Mouse (Mus musculus) embryo, embryonic 11 days (tissue): ENCODE results near the gene Pde6h.

ENCODE experiments used
- DNase-seq: peaks from one replicate; pipeline ENCODE4 v3.0.0-alpha.2; 2015

Pde6h gene

DNA sequence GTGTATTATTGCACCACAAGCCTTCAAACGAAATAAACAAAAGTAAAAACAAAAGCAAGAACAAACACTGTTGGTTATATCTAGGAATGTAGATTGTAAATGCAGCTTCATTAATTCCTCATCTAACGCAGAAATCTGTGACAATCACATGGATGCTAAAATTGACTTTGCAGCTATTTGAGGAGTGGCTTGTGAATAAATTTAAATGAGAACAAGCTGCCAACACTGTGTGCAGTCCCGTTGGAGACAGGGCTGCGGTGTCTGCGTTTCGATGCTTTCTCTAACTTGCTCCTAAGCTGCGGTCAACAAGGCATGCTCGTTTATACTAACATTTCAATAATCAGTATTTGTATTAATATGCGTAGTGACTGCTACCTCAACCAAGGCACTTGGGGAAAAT is 18.6 kb downstream of the Pde6h start:
- no peak for DNase-seq

GRCm38 (mm10) chr6:136943392-136943791 is 19.8 kb downstream of the Pde6h start:
- no peak for DNase-seq

GRCm38 (mm10) chr6:136944511-136944910 is 20.9 kb downstream of the Pde6h start:
- no peak for DNase-seq

GRCm38 (mm10) chr6:136946241-136946640 is 22.6 kb downstream of the Pde6h start:
- DNase-seq: no peak

GRCm38 (mm10) chr6:136946943-136947342 is 23.3 kb downstream of the Pde6h start:
- DNase-seq: peak; percentile 22

GRCm38 (mm10) chr6:136947716-136948115 is 24.1 kb downstream of the Pde6h start:
- DNase-seq: no peak

GRCm38 (mm10) chr6:136950171-136950570 is 26.5 kb downstream of the Pde6h start:
- DNase-seq: no peak

GRCm38 (mm10) chr6:136952930-136953329 is 29.3 kb downstream of the Pde6h start:
- no peak for DNase-seq

- DNase-seq: no peak
Observed at GRCm38 (mm10) chr6:136954192-136954591, 30.6 kb downstream of the Pde6h start.

GRCm38 (mm10) chr6:136954715-136955114 is 31.1 kb downstream of the Pde6h start:
- DNase-seq: no peak

DNA sequence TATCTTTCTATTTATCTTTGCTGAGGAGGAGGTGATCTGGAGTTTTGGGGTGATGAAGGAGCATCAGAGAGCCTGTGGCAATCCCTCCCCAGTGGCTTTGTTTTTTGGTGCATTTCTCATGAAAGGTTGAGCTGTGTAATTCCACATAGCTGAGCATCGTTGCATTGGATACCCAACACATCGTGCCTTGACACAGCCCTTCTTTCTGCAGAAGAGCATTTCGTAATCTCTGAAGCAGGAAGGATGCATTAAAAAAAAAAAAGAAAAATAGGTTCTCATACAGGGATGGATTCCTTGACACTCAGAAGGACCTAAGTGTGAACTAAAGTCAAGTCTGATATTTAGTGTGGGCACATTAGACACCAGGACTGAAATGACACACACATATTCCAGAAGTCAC is 31.6 kb downstream of the Pde6h start:
- DNase-seq: no peak

DNA sequence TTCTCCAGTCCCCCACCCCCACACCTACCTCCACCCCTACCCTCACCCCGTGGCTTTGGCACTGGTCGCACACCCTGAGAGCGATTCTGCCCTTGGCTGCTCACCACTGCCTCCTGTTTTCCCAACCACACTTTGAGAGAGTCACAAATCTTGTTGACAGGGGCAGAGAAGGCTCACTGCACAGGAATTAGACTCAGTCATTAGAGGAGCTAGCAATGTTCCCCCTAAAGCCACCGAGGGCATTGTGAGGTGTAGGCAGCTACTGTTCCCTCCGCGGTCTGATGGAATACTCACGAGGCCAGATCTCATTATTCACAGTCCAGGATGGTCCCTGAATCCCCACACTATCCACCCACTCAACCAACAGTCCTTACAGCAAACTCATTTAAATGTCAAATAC is 33.4 kb downstream of the Pde6h start:
- DNase-seq: no peak

- DNase-seq: no peak
Observed at GRCm38 (mm10) chr6:136959131-136959530, 35.5 kb downstream of the Pde6h start.

DNA sequence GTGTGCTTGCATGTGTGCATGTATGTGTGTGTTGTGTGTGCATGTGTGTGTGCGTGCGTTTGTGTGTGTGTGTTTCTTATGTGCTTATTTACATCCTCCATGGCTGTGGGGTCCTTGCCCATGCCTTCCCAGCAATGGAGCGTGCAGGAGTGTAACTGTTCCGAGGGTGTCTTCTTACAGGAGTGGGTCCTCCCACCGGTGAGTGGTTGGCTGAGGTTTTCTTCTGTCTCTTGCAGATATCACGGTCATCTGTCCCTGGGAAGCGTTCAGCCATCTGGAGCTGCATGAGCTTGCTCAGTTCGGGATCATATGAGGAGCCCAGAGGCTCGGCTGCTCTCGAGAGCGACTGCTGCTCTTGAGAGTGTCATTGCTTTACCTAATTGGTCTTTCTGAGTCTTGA is 39.3 kb downstream of the Pde6h start:
- no peak for DNase-seq

DNA sequence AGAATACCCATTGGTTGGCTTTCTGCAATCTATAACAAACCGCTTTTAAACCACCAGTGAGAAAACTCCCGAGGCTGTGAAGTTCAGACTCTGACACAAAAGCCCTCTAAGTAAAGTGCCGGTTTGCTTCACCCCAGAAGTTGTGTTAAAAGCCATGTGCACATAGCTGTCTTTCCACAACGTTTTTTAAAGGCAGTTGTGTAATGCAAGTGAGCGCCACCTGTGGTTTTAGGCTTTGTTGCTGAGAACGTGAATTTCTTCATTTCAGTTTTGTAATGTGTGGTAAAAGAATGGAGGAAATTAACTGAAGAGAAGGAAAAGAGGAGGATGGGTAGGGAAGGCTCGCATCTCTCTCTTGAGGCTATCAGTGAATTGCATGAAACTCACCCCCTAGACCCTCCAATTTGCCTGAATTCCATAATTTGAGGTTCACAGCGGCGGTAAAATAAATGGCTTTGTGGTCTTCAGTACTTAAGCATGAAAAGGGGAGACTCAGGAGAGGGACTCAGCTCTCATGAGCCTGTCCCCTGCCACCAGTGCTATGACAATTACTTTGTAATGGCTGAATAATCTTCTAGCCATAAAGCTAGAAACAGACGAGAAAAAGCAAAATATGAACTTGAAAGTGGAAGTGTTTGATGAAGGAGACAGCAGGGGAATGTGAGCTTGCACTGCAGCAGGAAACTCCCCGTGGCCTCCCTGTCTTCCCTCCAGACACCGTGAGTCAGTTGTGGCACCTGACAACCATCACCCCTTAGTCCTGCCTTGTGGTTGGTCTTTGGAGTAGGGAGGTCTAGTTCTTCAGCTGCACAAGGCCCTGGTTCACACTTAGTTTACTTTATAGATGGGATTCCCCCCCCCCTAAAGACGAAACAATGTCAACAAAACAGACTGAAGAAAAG is 41.2 kb downstream of the Pde6h start:
- no peak for DNase-seq

- no peak for DNase-seq
Observed at GRCm38 (mm10) chr6:136965912-136966311, 42.3 kb downstream of the Pde6h start.

DNA sequence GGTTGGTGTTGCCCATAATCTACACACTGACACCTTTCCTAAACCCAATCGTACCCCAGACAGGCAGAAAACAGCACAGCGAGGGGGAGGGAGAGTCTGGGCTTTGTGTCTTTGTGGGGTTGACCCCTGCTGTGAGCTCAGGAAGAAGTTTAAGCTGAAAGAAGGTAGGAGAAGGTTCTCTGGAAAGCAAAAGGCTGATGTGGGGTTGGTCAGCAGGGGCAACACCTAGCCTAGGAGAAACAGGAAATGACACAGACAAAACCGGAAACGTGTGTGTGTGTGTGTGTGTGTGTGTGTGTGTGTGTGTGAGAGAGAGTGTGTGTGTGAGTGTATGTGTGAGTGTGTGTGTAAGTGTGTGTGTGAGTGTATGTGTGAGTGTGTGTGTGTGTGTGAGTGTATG is 43.8 kb downstream of the Pde6h start:
- DNase-seq: no peak

- DNase-seq: peak; percentile 42
Observed at GRCm38 (mm10) chr6:136968877-136969276, 45.2 kb downstream of the Pde6h start.

- no peak for DNase-seq
Observed at GRCm38 (mm10) chr6:136979274-136980082, 55.8 kb downstream of the Pde6h start.

- peak; percentile 59 for DNase-seq
Observed at GRCm38 (mm10) chr6:136980331-136980746, 56.7 kb downstream of the Pde6h start.

DNA sequence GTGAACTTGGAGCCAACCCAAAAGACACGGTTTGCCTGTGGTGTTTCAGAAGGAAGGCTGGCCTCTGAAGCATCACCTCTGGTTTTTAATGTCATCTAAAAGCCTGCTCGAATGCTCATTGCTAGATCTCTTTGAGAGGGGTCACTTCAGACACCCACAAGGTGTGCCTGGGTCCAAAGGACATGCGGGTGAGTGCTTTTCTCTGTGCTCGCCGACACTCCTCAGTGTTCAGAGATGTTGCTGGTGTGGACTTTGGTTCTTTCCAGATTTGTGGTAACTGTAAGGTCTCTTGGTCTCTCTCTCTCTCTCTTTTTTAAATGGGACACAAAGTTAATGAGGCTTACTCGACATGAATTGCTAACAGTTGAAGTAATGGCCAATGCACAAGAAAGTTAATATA is 58.9 kb downstream of the Pde6h start:
- DNase-seq: no peak

DNA sequence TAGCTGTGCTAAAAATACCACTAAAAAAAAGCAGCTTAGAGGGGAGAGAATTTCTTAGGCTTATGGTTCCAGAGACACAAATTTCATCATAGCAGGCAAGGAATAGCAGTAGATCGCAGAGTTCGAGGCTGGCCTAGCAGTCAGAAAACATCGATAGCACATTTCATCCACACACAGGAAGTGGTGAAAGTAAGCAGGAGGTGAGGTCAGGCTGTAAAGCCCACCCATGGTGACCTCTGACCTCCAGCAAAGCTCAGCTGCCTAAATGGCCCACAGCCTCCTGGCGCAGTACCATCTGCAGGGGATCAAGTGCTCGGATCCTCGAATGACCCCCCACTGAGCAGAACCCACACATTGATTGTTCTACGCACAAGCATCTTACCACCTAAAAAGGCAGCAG is 59.6 kb downstream of the Pde6h start:
- peak; percentile 30 for DNase-seq

DNA sequence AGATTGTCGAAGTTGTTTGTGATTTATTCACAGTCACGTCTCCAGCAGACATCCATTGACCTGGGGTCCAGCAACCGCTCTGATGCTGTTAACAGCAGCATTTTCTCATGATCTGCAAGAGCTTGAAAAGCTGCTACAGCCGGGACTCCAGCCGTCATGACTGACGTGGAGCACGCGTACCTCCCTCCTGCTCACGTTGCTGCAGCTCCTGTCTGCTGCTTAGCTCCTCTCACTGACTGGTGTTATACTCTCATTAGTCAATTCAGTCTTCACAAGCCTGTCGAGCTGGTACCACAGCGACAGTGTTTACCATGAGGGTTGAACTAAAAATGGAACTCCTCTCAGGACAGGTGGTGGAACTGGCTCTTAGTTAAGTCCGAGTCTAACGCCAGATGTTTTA is 62.4 kb downstream of the Pde6h start:
- no peak for DNase-seq

DNA sequence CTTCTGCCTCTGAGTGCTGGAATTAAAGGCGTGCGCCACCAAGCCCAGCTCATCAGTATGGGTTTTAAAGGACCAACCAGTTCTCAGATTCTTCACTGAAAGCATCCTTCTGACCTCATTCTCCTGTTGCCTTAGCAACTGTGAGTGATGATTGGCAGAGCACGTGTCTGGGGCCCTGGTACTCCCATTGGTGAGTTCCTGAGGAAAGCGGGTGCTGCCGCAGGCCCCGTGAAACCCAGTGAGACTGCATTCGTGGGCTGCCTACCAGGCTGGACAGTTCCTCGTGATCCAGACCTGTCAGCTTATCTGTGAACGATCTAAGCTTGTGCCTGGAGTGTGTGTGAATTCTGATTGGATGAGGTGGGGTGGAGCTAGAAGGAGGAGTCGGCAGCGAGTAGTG is 63.1 kb downstream of the Pde6h start:
- no peak for DNase-seq
